Mouse (Mus musculus) urinary bladder, postnatal 25 days (tissue): Measurements from ENCODE around the gene E130218I03Rik.
A peak's percentile ranks its signal among the peaks of the same experiment; 100 is the strongest.
"Not testable (repeated sequence)": the region's sequence is repeated elsewhere in the genome, so short reads cannot be mapped to it uniquely, and the experiment has no call there.

Experiments used
- DNase-seq: peaks from one replicate; pipeline ENCODE4 v3.0.0; 2022; ENCODE audit warnings: low spot score

The E130218I03Rik gene

GRCm38 (mm10) chr4:134252131-134252910 lies 8.9 kb downstream of the E130218I03Rik start:
- DNase-seq = no peak

GRCm38 (mm10) chr4:134252911-134253721 lies 9.7 kb downstream of the E130218I03Rik start:
- no peak for DNase-seq

- no peak for DNase-seq
Measured at GRCm38 (mm10) chr4:134253722-134254324, 10.4 kb downstream of the E130218I03Rik start, which contains the start of gene Grrp1. Gene Grrp1 (minus strand): TSS chr4:134254106.

- DNase-seq = no peak
Measured at GRCm38 (mm10) chr4:134254835-134255234, 11.4 kb downstream of the E130218I03Rik start.

- no peak for DNase-seq
Measured at GRCm38 (mm10) chr4:134255854-134256253, 12.4 kb downstream of the E130218I03Rik start.

GRCm38 (mm10) chr4:134256407-134257197 lies 13.1 kb downstream of the E130218I03Rik start:
- no peak for DNase-seq

GRCm38 (mm10) chr4:134257198-134258009 lies 13.9 kb downstream of the E130218I03Rik start:
- DNase-seq = no peak

- no peak for DNase-seq
Measured at GRCm38 (mm10) chr4:134258354-134258753, 14.9 kb downstream of the E130218I03Rik start.

- DNase-seq = peak; percentile 72
Measured at GRCm38 (mm10) chr4:134263191-134263590, 19.7 kb downstream of the E130218I03Rik start.

GRCm38 (mm10) chr4:134265860-134266585 lies 22.6 kb downstream of the E130218I03Rik start:
- no peak for DNase-seq

- no peak for DNase-seq
Measured at GRCm38 (mm10) chr4:134268102-134268655, 24.7 kb downstream of the E130218I03Rik start.

GRCm38 (mm10) chr4:134269622-134270021 lies 26.2 kb downstream of the E130218I03Rik start:
- not testable (repeated sequence) for DNase-seq

- DNase-seq = no peak
Measured at GRCm38 (mm10) chr4:134271979-134272378, 28.5 kb downstream of the E130218I03Rik start.

GRCm38 (mm10) chr4:134272731-134273416 lies 29.4 kb downstream of the E130218I03Rik start:
- DNase-seq = no peak

- no peak for DNase-seq
Measured at GRCm38 (mm10) chr4:134273417-134274345, 30.2 kb downstream of the E130218I03Rik start.

GRCm38 (mm10) chr4:134284942-134285341 lies 41.5 kb downstream of the E130218I03Rik start:
- no peak for DNase-seq

- DNase-seq = no peak
Measured at GRCm38 (mm10) chr4:134286226-134287167, 43.0 kb downstream of the E130218I03Rik start.
